Comparison of ENCODE assay signal across 18 mouse cellular contexts in genomic region chr11:70788972-70789655, GRCm38 (mm10). TPM values are rescaled to one million over a fixed set of nuclear protein-coding genes. Genes with fewer than 3 reads are reported as not detected.
DNase-seq lines count a peak whose midpoint lies in the region; ATAC-seq and TF ChIP-seq lines count a peak whose summit lies in the region.
"Had no signal": no experiment of that assay in that cellular context is flagged by ENCODE, and none has a peak within 500 bp of the region (broad histone marks: within the 10 kb centered on the region; RNA-seq: fewer than 3 reads in every experiment).

No protein-coding gene starts in this region.

- H3K9ac ChIP-seq in lung, postnatal 0 days (replicated peaks; ENCODE audit: low read depth), result no peak overlapping the region
- no peak overlapping the region for H3K9ac ChIP-seq in hindbrain, embryonic 13.5 days
- H3K9ac ChIP-seq: kidney, embryonic 15.5 days; limb, embryonic 12.5 days; stomach, embryonic 15.5 days had no signal

- no peak overlapping the region for H3K27ac ChIP-seq in lung, postnatal 0 days (ENCODE audit: low read length)
- H3K27ac ChIP-seq in bone marrow, adult 2 months (ENCODE audit: control insufficient read depth, insufficient read depth, low read depth, low read length, poor library complexity), result 0 out of 2 replicates have a peak overlapping the region, but pooled peaks have one; percentile 4
- no peak overlapping the region for H3K27ac ChIP-seq in hindbrain, embryonic 13.5 days
- H3K27ac ChIP-seq: kidney, embryonic 15.5 days; limb, embryonic 12.5 days; stomach, embryonic 15.5 days had no signal

- no peak for TF ChIP-seq POLR2A in bone marrow, adult 2 months (IDR thresholded peaks at IDR 0.05; ENCODE audit: borderline replicate concordance, control insufficient read depth, low read depth, low read length)

- H3K36me3 ChIP-seq in lung, postnatal 0 days (ENCODE audit: insufficient read depth, low read length), result no peaks in the 10 kb centered on the region
- no peaks in the 10 kb centered on the region for H3K36me3 ChIP-seq in hindbrain, embryonic 13.5 days
- H3K36me3 ChIP-seq: kidney, embryonic 15.5 days; limb, embryonic 12.5 days; stomach, embryonic 15.5 days had no signal

- no peaks in the 10 kb centered on the region for H3K4me1 ChIP-seq in lung, postnatal 0 days (ENCODE audit: insufficient read depth, low read depth, low read length)
- H3K4me1 ChIP-seq in bone marrow, adult 2 months (ENCODE audit: control insufficient read depth, insufficient read depth, low read length), result peaks cover 12% of the 10 kb centered on the region
- H3K4me1 ChIP-seq in hindbrain, embryonic 13.5 days (replicated peaks), result no peaks in the 10 kb centered on the region
- H3K4me1 ChIP-seq: limb, embryonic 12.5 days; stomach, embryonic 15.5 days had no signal

- peak; percentile 27 for DNase-seq in lung, postnatal 25 days (ENCODE audit: low spot score)
- DNase-seq in lung, postnatal 0 days (ENCODE audit: low spot score), result no peak
- peak; percentile 77 for DNase-seq in CD4-positive helper T cell, adult 2 months (ENCODE audit: low read depth, low spot score)
- DNase-seq in ovary, postnatal 14 days (ENCODE audit: low spot score), result no peak
- DNase-seq in embryo, embryonic 10.5 days (ENCODE audit: low spot score), result no peak
- DNase-seq: adrenal gland, postnatal 14 days; cerebellum, adult 9-10 months; lung, adult 18-20 months; right cerebral cortex, postnatal 14 days had no signal

- no peak for ATAC-seq in lung, postnatal 0 days
- ATAC-seq in megakaryocyte progenitor cell, adult 5-6 weeks (replicated peaks; ENCODE audit: poor library complexity), result peak; percentile 62
- ATAC-seq in hindbrain, embryonic 13.5 days (ENCODE audit: low FRiP score), result no peak
- ATAC-seq: forebrain, embryonic 14.5 days had no signal

- WGBS in lung, postnatal 0 days, result 79% methylated on average over 10 of the region's 10 CpGs
- 11% methylated on average over 10 of the region's 10 CpGs for WGBS in bone marrow, adult 2 months
- WGBS in hindbrain, embryonic 13.5 days, result 86% methylated on average over 10 of the region's 10 CpGs

- no peak overlapping the region for H3K4me3 ChIP-seq in lung, postnatal 0 days (ENCODE audit: low read depth, low read length)
- peak overlapping the region; percentile 9 for H3K4me3 ChIP-seq in bone marrow, adult 2 months (replicated peaks; ENCODE audit: control insufficient read depth, low read depth, low read length)
- no peak overlapping the region for H3K4me3 ChIP-seq in hindbrain, embryonic 13.5 days
- H3K4me3 ChIP-seq: kidney, embryonic 15.5 days; limb, embryonic 12.5 days; stomach, embryonic 15.5 days had no signal

- TF ChIP-seq EP300 in lung, postnatal 0 days (IDR thresholded peaks at IDR 0.05), result no peak

- TF ChIP-seq CTCF in lung, postnatal 0 days (IDR thresholded peaks at IDR 0.05), result no peak
- no peak for TF ChIP-seq CTCF in bone marrow, adult 2 months (IDR thresholded peaks at IDR 0.05; ENCODE audit: control insufficient read depth, insufficient read depth, low read length)

- no peak overlapping the region for H3K4me2 ChIP-seq in lung, postnatal 0 days (replicated peaks; ENCODE audit: low read depth, low read length)
- H3K4me2 ChIP-seq in hindbrain, embryonic 13.5 days, result no peak overlapping the region
- H3K4me2 ChIP-seq: kidney, embryonic 15.5 days; limb, embryonic 12.5 days; stomach, embryonic 15.5 days had no signal

- no peaks in the 10 kb centered on the region for H3K9me3 ChIP-seq in lung, postnatal 0 days (ENCODE audit: low read length)
- no peaks in the 10 kb centered on the region for H3K9me3 ChIP-seq in hindbrain, embryonic 13.5 days
- H3K9me3 ChIP-seq: kidney, embryonic 15.5 days; limb, embryonic 12.5 days; stomach, embryonic 15.5 days had no signal

- H3K27me3 ChIP-seq in lung, postnatal 0 days (replicated peaks; ENCODE audit: insufficient read depth, low read length), result no peaks in the 10 kb centered on the region
- no peaks in the 10 kb centered on the region for H3K27me3 ChIP-seq in hindbrain, embryonic 13.5 days
- H3K27me3 ChIP-seq: kidney, embryonic 15.5 days; limb, embryonic 12.5 days; stomach, embryonic 15.5 days had no signal

RNA-seq across cellular contexts. Expression of gene Scimp, which starts 23.3 kb away (rescaled TPM):
- polyA plus RNA-seq in lung, postnatal 0 days (2015; fragmentation: Nextera tagmentation; extraction: Ambion mirVana), result 0.96 and 2.1 TPM in 2 replicates
- 1.9 TPM in 1 of 2 replicates, not detected in the other for polyA plus RNA-seq in bone marrow, adult 2 months (2011; ENCODE audit: insufficient read depth, insufficient read length, low replicate concordance, missing spikeins)
- total RNA-seq in megakaryocyte progenitor cell, adult 5-6 weeks (2015), result 0.37 TPM in 1 of 2 replicates, not detected in the other
- not detected in 2 replicates for total RNA-seq in megakaryocyte progenitor cell, adult 5-6 weeks (2017)
- 0.30 TPM in 1 of 2 replicates, not detected in the other for polyA plus RNA-seq in hindbrain, embryonic 13.5 days (2015; fragmentation: Nextera tagmentation; extraction: Ambion mirVana)
- total RNA-seq: gastrocnemius, adult 18-20 months had no signal
- polyA plus RNA-seq: C2C12; forebrain, embryonic 14.5 days; limb, embryonic 12.5 days had no signal

RNA-seq across cellular contexts. Expression of gene Zfp3, which starts 25.1 kb away (rescaled TPM):
- 3.5 and 3.6 TPM in 2 replicates for polyA plus RNA-seq in lung, postnatal 0 days (2015; fragmentation: Nextera tagmentation; extraction: Ambion mirVana)
- 1.1 and 1.7 TPM in 2 replicates for polyA plus RNA-seq in bone marrow, adult 2 months (2011; ENCODE audit: insufficient read depth, insufficient read length, low replicate concordance, missing spikeins)
- total RNA-seq in megakaryocyte progenitor cell, adult 5-6 weeks (2015), result 1.3 and 2.1 TPM in 2 replicates
- 1.9 and 2.7 TPM in 2 replicates for total RNA-seq in megakaryocyte progenitor cell, adult 5-6 weeks (2017)
- polyA plus RNA-seq in hindbrain, embryonic 13.5 days (2015; fragmentation: Nextera tagmentation; extraction: Ambion mirVana), result 14.2 and 15.0 TPM in 2 replicates

RNA-seq across cellular contexts. Expression of gene Rabep1, which starts 55.5 kb away (rescaled TPM):
- 35.3 and 35.6 TPM in 2 replicates for polyA plus RNA-seq in lung, postnatal 0 days (2015; fragmentation: Nextera tagmentation; extraction: Ambion mirVana)
- polyA plus RNA-seq in bone marrow, adult 2 months (2011; ENCODE audit: insufficient read depth, insufficient read length, low replicate concordance, missing spikeins), result 12.6 and 28.8 TPM in 2 replicates
- 19.5 and 28.2 TPM in 2 replicates for total RNA-seq in megakaryocyte progenitor cell, adult 5-6 weeks (2015)
- total RNA-seq in megakaryocyte progenitor cell, adult 5-6 weeks (2017), result 30.8 and 52.6 TPM in 2 replicates
- 83.1 and 87.5 TPM in 2 replicates for polyA plus RNA-seq in hindbrain, embryonic 13.5 days (2015; fragmentation: Nextera tagmentation; extraction: Ambion mirVana)

Comparison
In these comparisons a context has a peak if more than half of its experiments do, and no peak if none do; other contexts are left out.
1. DNase-seq: peak in lung, postnatal 25 days (single experiment) and CD4-positive helper T cell, adult 2 months (single experiment); none in lung, postnatal 0 days (single experiment), ovary, postnatal 14 days (single experiment) and embryo, embryonic 10.5 days (single experiment).